Mouse (Mus musculus) midbrain, embryonic 13.5 days (tissue): ENCODE results near the gene Pcsk1n. TPM values are rescaled to one million over a fixed set of nuclear protein-coding genes. Genes with fewer than 3 reads are reported as not detected.

ENCODE experiments used
- ATAC-seq: fragments of 200-750 bp; cut with Nextera tagmentation; 2 replicates; pipeline ENCODE4 v1.8.0; 2017; ENCODE audit warnings: mild to moderate bottlenecking, moderate TSS enrichment, moderate library complexity
- H3K27ac ChIP-seq: fragments of 300-500 bp; sonication (generic); 2 replicates; pipeline ENCODE4 v1.5.1; 2015; ENCODE audit warnings: inconsistent platforms, mild to moderate bottlenecking, moderate library complexity
- H3K27me3 ChIP-seq: fragments of 300-500 bp; sonication (generic); 2 replicates; pipeline ENCODE4 v1.6.1; 2015; ENCODE audit warnings: mild to moderate bottlenecking, inconsistent platforms
- H3K36me3 ChIP-seq: fragments of 300-500 bp; sonication (generic); 2 replicates; pipeline ENCODE4 v1.6.1; 2015; ENCODE audit warnings: mild to moderate bottlenecking, inconsistent platforms
- H3K4me1 ChIP-seq: fragments of 300-500 bp; sonication (generic); replicated peaks from 2 replicates; pipeline ENCODE4 v1.6.1; 2015; ENCODE audit warnings: inconsistent platforms
- H3K4me2 ChIP-seq: fragments of 300-500 bp; sonication (generic); replicated peaks from 2 replicates; pipeline ENCODE4 v1.6.1; 2015; ENCODE audit warnings: moderate library complexity, mild to moderate bottlenecking, inconsistent platforms
- H3K4me3 ChIP-seq: fragments of 300-500 bp; sonication (generic); replicated peaks from 2 replicates; pipeline ENCODE4 v1.5.1; 2015; ENCODE audit warnings: mild to moderate bottlenecking, inconsistent platforms
- H3K9ac ChIP-seq: fragments of 300-500 bp; sonication (generic); replicated peaks from 2 replicates; pipeline ENCODE4 v1.6.1; 2015; ENCODE audit warnings: mild to moderate bottlenecking, inconsistent platforms
- H3K9me3 ChIP-seq: fragments of 300-500 bp; sonication (generic); 2 replicates; pipeline ENCODE4 v1.6.1; 2016; ENCODE audit warnings: mild to moderate bottlenecking, inconsistent platforms
- WGBS: fragments of 180-500 bp; shearing (Covaris S2); methylation state at CpG from one replicate; pipeline ENCODE4 v1.1.7; 2015; 5-methylcytosine and 5-hydroxymethylcytosine counted together
- polyA plus RNA-seq: library from polyadenylated mRNA; unstranded; fragments of >200 nt; fragmentation: Nextera tagmentation; extraction: Ambion mirVana; gene quantifications from 2 replicates; pipeline ENCODE4 v1.2.1, GENCODE M21; 2015

The Pcsk1n gene
- 164 and 172 TPM in 2 replicates for polyA plus RNA-seq

- peak within 1 kb of the TSS; percentile 72 for H3K9ac ChIP-seq
- peak within 1 kb of the TSS; percentile 86 for H3K27ac ChIP-seq
- peaks cover 20% of the 10 kb centered on the region for H3K4me1 ChIP-seq
- H3K4me2 ChIP-seq, result peak within 1 kb of the TSS; percentile 68
- ATAC-seq, result peak; percentile 91
- peaks cover 11% of the 10 kb centered on the region; the same call in 1 of the 2 replicates for H3K27me3 ChIP-seq
- H3K4me3 ChIP-seq, result peak within 1 kb of the TSS; percentile 48
- H3K9me3 ChIP-seq, result peaks cover 4% of the 10 kb centered on the region; the same call in 1 of the 2 replicates
- peaks cover 11% of the 10 kb centered on the region; the same call in 1 of the 2 replicates for H3K36me3 ChIP-seq
- 24% methylated on average over 24 of the region's 40 CpGs for WGBS
These were observed at the start of gene Pcsk1n for GRCm38 (mm10) chrX:7919601-7920383. Gene Pcsk1n, plus strand, starts transcription at chrX:7919822.

GRCm38 (mm10) chrX:7869826-7870225 is 49.8 kb upstream of the Pcsk1n start:
- no peaks in the 10 kb centered on the region for H3K9me3 ChIP-seq
- H3K4me3 ChIP-seq, result no peak overlapping the region
- peaks cover 36% of the 10 kb centered on the region for H3K36me3 ChIP-seq
- no peak for ATAC-seq
- no peak overlapping the region for H3K4me2 ChIP-seq
- no peak overlapping the region for H3K27ac ChIP-seq
- no peaks in the 10 kb centered on the region for H3K27me3 ChIP-seq
- whole genome bisulfite sequencing, result 28% methylated on average over 3 of the region's 3 CpGs
- H3K9ac ChIP-seq, result no peak overlapping the region
- H3K4me1 ChIP-seq, result no peaks in the 10 kb centered on the region; the same call in 1 of the 2 replicates

- peak within 1 kb of the TSS; percentile 89 for H3K4me2 ChIP-seq
- H3K9ac ChIP-seq, result peak within 1 kb of the TSS; percentile 69
- H3K27me3 ChIP-seq, result no peaks in the 10 kb centered on the region
- peaks cover 20% of the 10 kb centered on the region for H3K36me3 ChIP-seq
- H3K4me1 ChIP-seq, result peaks cover 14% of the 10 kb centered on the region; the same call in 1 of the 2 replicates
- peak; percentile 91 for ATAC-seq
- no peaks in the 10 kb centered on the region for H3K9me3 ChIP-seq
- H3K4me3 ChIP-seq, result peak within 1 kb of the TSS; percentile 57
- WGBS, result 23% methylated on average over 30 of the region's 38 CpGs
- H3K27ac ChIP-seq, result peak within 1 kb of the TSS; percentile 39
These were observed 41.6 kb upstream of the Pcsk1n start, which contains the start of gene Pim2 for GRCm38 (mm10) chrX:7878007-7878419. Gene Pim2, plus strand, starts transcription at chrX:7878262.

GRCm38 (mm10) chrX:7878495-7878894 is 41.1 kb upstream of the Pcsk1n start:
- ATAC-seq, result peak; percentile 63; the same call in 1 of the 2 replicates
- Histone ChIP-seq H3K27ac (peak overlapping the region; percentile 30), H3K9me3 (no peaks in the 10 kb centered on the region), H3K4me3 (peak overlapping the region; percentile 57), H3K27me3 (no peaks in the 10 kb centered on the region), H3K36me3 (peaks cover 17% of the 10 kb centered on the region), H3K4me2 (peak overlapping the region; percentile 89), H3K4me1 (peaks cover 14% of the 10 kb centered on the region; the same call in 1 of the 2 replicates), H3K9ac (peak overlapping the region; percentile 69)
- 23% methylated on average over 21 of the region's 21 CpGs for WGBS

- Histone ChIP-seq H3K9ac (no peak overlapping the region), H3K4me2 (peak overlapping the region; percentile 89), H3K4me3 (peak overlapping the region; percentile 57), H3K36me3 (peaks cover 4% of the 10 kb centered on the region), H3K27me3 (no peaks in the 10 kb centered on the region), H3K4me1 (peaks cover 17% of the 10 kb centered on the region; the same call in 1 of the 2 replicates), H3K27ac (peak overlapping the region; percentile 19; the same call in 1 of the 2 replicates), H3K9me3 (no peaks in the 10 kb centered on the region)
- whole genome bisulfite sequencing, result 17% methylated on average over 11 of the region's 11 CpGs
- peak; percentile 21 for ATAC-seq
These were observed 39.8 kb upstream of the Pcsk1n start for GRCm38 (mm10) chrX:7879819-7880218.

- Histone ChIP-seq H3K4me3 (peak within 1 kb of the TSS; percentile 57), H3K9ac (peak within 1 kb of the TSS; percentile 59), H3K36me3 (no peaks in the 10 kb centered on the region), H3K9me3 (no peaks in the 10 kb centered on the region), H3K27me3 (no peaks in the 10 kb centered on the region), H3K4me1 (peaks cover 19% of the 10 kb centered on the region; the same call in 1 of the 2 replicates), H3K27ac (peak within 1 kb of the TSS; percentile 86), H3K4me2 (peak within 1 kb of the TSS; percentile 66)
- WGBS, result 13% methylated on average over 49 of the region's 49 CpGs
- peak; percentile 90 for ATAC-seq
These were observed 35.6 kb upstream of the Pcsk1n start, which contains the start of gene Slc35a2 for GRCm38 (mm10) chrX:7883841-7884567. Gene Slc35a2, plus strand, starts transcription at chrX:7884028.

- peak overlapping the region; percentile 88; the same call in 1 of the 2 replicates for H3K27ac ChIP-seq
- no peak for ATAC-seq
These were observed 21.4 kb upstream of the Pcsk1n start for GRCm38 (mm10) chrX:7898211-7898610.

GRCm38 (mm10) chrX:7898880-7899874 is 20.4 kb upstream of the Pcsk1n start, which contains the start of the genes Pqbp1 and Timm17b:
Gene Pqbp1, minus strand, starts transcription at chrX:7899269.
Gene Timm17b, plus strand, starts transcription at chrX:7899357.
- Histone ChIP-seq H3K9ac (peak within 1 kb of the TSS; percentile 73), H3K4me2 (peak within 1 kb of the TSS; percentile 60), H3K4me3 (peak within 1 kb of the TSS; percentile 55), H3K9me3 (no peaks in the 10 kb centered on the region), H3K36me3 (peaks cover 24% of the 10 kb centered on the region), H3K4me1 (peaks cover 15% of the 10 kb centered on the region), H3K27me3 (no peaks in the 10 kb centered on the region), H3K27ac (peak within 1 kb of the TSS; percentile 88)
- peak; percentile 98 for ATAC-seq
- 19% methylated on average over 62 of the region's 62 CpGs for WGBS

More at GRCm38 (mm10) chrX:7898211-7898610, 21.4 kb upstream of the Pcsk1n start:
- 29% methylated on average over 13 of the region's 13 CpGs for WGBS
- Histone ChIP-seq H3K36me3 (peaks cover 30% of the 10 kb centered on the region), H3K4me2 (peak overlapping the region; percentile 60), H3K9ac (peak overlapping the region; percentile 73), H3K4me3 (peak overlapping the region; percentile 55), H3K9me3 (no peaks in the 10 kb centered on the region), H3K4me1 (peaks cover 15% of the 10 kb centered on the region), H3K27me3 (no peaks in the 10 kb centered on the region)

- Histone ChIP-seq H3K4me2 (no peak overlapping the region), H3K27me3 (no peaks in the 10 kb centered on the region), H3K4me1 (0 out of 2 replicates have a peak, but pooled peaks cover 6% of the 10 kb centered on the region), H3K27ac (no peak overlapping the region), H3K4me3 (no peak overlapping the region), H3K9ac (no peak overlapping the region), H3K36me3 (peaks cover 27% of the 10 kb centered on the region), H3K9me3 (no peaks in the 10 kb centered on the region)
- WGBS, result 89% methylated on average over 5 of the region's 5 CpGs
- ATAC-seq, result no peak
These were observed 15.2 kb upstream of the Pcsk1n start for GRCm38 (mm10) chrX:7904441-7904840.

GRCm38 (mm10) chrX:7907735-7908134 is 11.9 kb upstream of the Pcsk1n start, which contains the start of gene Gm10491:
Gene Gm10491, minus strand, starts transcription at chrX:7907835.
- no peak for ATAC-seq
- H3K4me3 ChIP-seq, result no peak within 1 kb of the TSS
- H3K27me3 ChIP-seq, result no peaks in the 10 kb centered on the region
- no peak within 1 kb of the TSS for H3K9ac ChIP-seq
- H3K9me3 ChIP-seq, result no peaks in the 10 kb centered on the region
- H3K4me2 ChIP-seq, result no peak within 1 kb of the TSS
- WGBS, result 90% methylated on average over 5 of the region's 5 CpGs
- peaks cover 26% of the 10 kb centered on the region for H3K36me3 ChIP-seq
- H3K4me1 ChIP-seq, result no peaks in the 10 kb centered on the region
- H3K27ac ChIP-seq, result no peak within 1 kb of the TSS
